Mouse (Mus musculus) myocyte (in vitro differentiated cells): ENCODE results near the gene Polr1a. TPM values are rescaled to one million over a fixed set of nuclear protein-coding genes. Genes with fewer than 3 reads are reported as not detected.

ENCODE experiments used
- H3K27me3 ChIP-seq: one replicate; pipeline ENCODE4 v1.6.1; 2011; ENCODE audit not compliant: control insufficient read depth, insufficient read depth, insufficient read length
- H3K36me3 ChIP-seq: one replicate; pipeline ENCODE4 v1.6.1; 2011; ENCODE audit not compliant: control insufficient read depth, insufficient read depth
- H3K4me2 ChIP-seq: one replicate; pipeline ENCODE4 v1.6.1; 2011; ENCODE audit warnings: low read depth, control low read depth
- H3K4me3 ChIP-seq: one replicate; pipeline ENCODE4 v1.5.1; 2011; ENCODE audit warnings: mild to moderate bottlenecking, control low read depth, moderate library complexity
- H3K79me2 ChIP-seq: one replicate; pipeline ENCODE4 v1.6.1; 2011; ENCODE audit not compliant: control insufficient read depth, insufficient read depth
- H3ac ChIP-seq: one replicate; pipeline ENCODE4 v1.6.1; 2011; ENCODE audit not compliant: control insufficient read depth, insufficient read length
- CEBPB ChIP-seq: IDR thresholded peaks from 2 replicates; pipeline ENCODE4 v1.6.1; 2011; ENCODE audit warnings: mild to moderate bottlenecking, moderate library complexity; ENCODE audit not compliant: poor library complexity, insufficient read depth, severe bottlenecking
- E2F4 ChIP-seq: IDR thresholded peaks from one replicate; pipeline ENCODE4 v1.6.1; 2011; ENCODE audit warnings: mild to moderate bottlenecking, control low read depth, moderate library complexity; ENCODE audit not compliant: insufficient read depth
- MAX ChIP-seq: IDR thresholded peaks from one replicate; pipeline ENCODE4 v1.6.1; 2011; ENCODE audit warnings: low read depth, mild to moderate bottlenecking, control low read depth
- MYOD1 ChIP-seq, 3 experiments: IDR thresholded peaks; one replicate each; pipeline ENCODE4 v1.6.1; 2011; ENCODE audit warnings: control low read depth in 2 of 3, low read depth in 2 of 3, mild to moderate bottlenecking in 2 of 3, moderate library complexity in 1 of 3; ENCODE audit not compliant: insufficient read length in 2 of 3, control insufficient read depth in 1 of 3
- MYOG ChIP-seq, 3 experiments: IDR thresholded peaks; one replicate each; pipeline ENCODE4 v1.6.1; 2011; ENCODE audit warnings: control low read depth in 2 of 3, low read depth in 2 of 3, mild to moderate bottlenecking in 2 of 3; ENCODE audit not compliant: insufficient read length in 2 of 3, control insufficient read depth in 1 of 3, insufficient read depth in 1 of 3
- POLR2A ChIP-seq: IDR thresholded peaks from one replicate; pipeline ENCODE4 v1.6.1; 2011; ENCODE audit warnings: low read depth, mild to moderate bottlenecking, control low read depth, moderate library complexity; ENCODE audit not compliant: insufficient read length
- POLR2AphosphoS2 ChIP-seq: IDR thresholded peaks from one replicate; pipeline ENCODE4 v1.6.1; 2011; ENCODE audit warnings: low read depth, control low read depth; ENCODE audit not compliant: insufficient read length
- REST ChIP-seq: IDR thresholded peaks from one replicate; pipeline ENCODE4 v1.6.1; 2011; ENCODE audit warnings: mild to moderate bottlenecking, control low read depth, moderate library complexity; ENCODE audit not compliant: insufficient read depth, insufficient read length
- SRF ChIP-seq: IDR thresholded peaks from one replicate; pipeline ENCODE4 v1.6.1; 2011; ENCODE audit warnings: low read depth; ENCODE audit not compliant: control insufficient read depth, insufficient read length
- TCF12 ChIP-seq: IDR thresholded peaks from one replicate; pipeline ENCODE4 v1.6.1; 2011; ENCODE audit warnings: mild to moderate bottlenecking, control low read depth; ENCODE audit not compliant: poor library complexity, insufficient read depth, severe bottlenecking
- TCF3 ChIP-seq: IDR thresholded peaks from one replicate; pipeline ENCODE4 v1.6.1; 2011; ENCODE audit warnings: low read depth, control low read depth; ENCODE audit not compliant: insufficient read length
- USF1 ChIP-seq: IDR thresholded peaks from one replicate; pipeline ENCODE4 v1.6.1; 2011; ENCODE audit warnings: low read depth, mild to moderate bottlenecking, control low read depth, moderate library complexity
- polyA plus RNA-seq: library from polyadenylated mRNA; unstranded; fragments of >200 nt; fragmentation: generic; extraction: Trizol; gene quantifications from one replicate; pipeline ENCODE4 v1.2.1, GENCODE M21; 2012; ENCODE audit warnings: missing spikeins

The Polr1a gene
- polyA plus RNA-seq, 1 experiment: 32.8 TPM

DNA sequence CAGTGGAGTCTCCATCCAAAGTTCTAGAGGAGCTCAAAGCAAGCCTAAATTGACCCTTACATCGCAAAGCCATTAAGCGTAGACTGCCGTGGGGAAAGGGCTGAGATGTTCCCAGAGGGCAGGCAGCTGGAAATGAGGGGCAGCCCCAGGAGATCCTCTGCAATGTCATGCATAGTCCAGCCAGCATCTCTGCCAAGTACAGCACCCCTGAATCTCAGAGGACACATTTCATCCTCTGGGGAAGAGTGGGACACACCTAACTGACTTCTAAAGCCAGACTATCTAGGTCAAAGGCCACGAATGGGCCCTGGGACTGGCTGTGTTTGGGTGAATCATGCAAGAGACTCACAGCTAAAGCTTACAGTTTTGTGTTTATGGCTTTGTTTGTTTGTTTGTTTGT, 85.2 kb downstream of the Polr1a start:
- TF ChIP-seq POLR2AphosphoS2 (no peak), CEBPB (no peak), SRF (no peak), MAX (no peak), MYOG (IDR thresholded peaks at IDR 0.05; ENCODE audit: control insufficient read depth in 1 of 3, insufficient read depth in 1 of 3, insufficient read length in 2 of 3, low read depth in 2 of 3) (no peak), MYOD1 (IDR thresholded peaks at IDR 0.05; ENCODE audit: control insufficient read depth in 1 of 3, insufficient read length in 2 of 3, low read depth in 2 of 3) (no peak)
- Histone ChIP-seq H3K36me3 (no peaks in the 10 kb centered on the region), H3K4me3 (no peak overlapping the region), H3K79me2 (no peaks in the 10 kb centered on the region), H3ac (no peak overlapping the region), H3K27me3 (no peaks in the 10 kb centered on the region), H3K4me2 (no peak overlapping the region)

DNA sequence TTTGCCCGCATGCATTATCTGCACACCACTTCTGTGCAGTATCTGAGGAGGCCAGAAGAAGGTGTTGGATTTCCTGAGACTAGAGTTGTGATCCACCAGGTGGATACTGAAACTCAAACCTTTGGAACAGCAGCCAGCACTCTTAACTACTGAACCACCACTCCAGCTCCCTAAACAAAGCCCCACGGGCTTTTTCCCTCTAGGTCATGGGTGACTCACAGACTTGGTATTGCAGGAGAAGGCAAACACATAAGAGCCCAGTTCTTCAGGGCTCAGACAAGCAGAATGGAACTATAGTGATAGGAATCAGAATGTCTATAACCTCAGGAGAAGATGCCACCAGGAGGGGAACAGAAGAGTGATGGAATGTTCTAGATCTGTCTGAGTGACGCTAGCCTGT, 86.2 kb downstream of the Polr1a start:
- TF ChIP-seq MAX (no peak), MYOD1 (IDR thresholded peaks at IDR 0.05; ENCODE audit: control insufficient read depth in 1 of 3, insufficient read length in 2 of 3, low read depth in 2 of 3) (no peak), TCF3 (no peak), USF1 (no peak), REST (no peak), CEBPB (no peak), POLR2AphosphoS2 (no peak)

DNA sequence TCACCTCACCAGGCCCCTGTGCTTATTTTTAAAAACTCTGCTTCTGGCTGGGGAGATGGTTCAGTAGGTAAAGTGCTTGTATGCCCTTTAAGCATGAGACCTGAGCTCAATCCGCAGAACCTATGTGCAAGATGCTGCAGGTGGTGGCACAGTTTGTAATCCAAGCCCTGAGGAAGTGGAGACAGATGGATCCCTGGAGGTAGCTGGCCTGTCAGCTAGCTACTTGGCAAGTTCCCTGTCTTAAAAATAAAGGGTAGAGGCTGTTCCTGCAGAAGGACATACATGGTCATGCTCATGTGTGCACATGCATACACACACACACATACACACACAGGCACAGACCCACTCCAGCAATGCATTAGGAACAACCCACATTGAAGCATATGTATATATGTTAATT, 88.4 kb downstream of the Polr1a start:
- H3K79me2 ChIP-seq: no peaks in the 10 kb centered on the region
- H3K4me3 ChIP-seq: no peak overlapping the region
- TF ChIP-seq E2F4 (no peak), POLR2A (no peak), MAX (no peak), SRF (no peak), MYOG (IDR thresholded peaks at IDR 0.05; ENCODE audit: control insufficient read depth in 1 of 3, insufficient read depth in 1 of 3, insufficient read length in 2 of 3, low read depth in 2 of 3) (no peak)
- no peak overlapping the region for H3ac ChIP-seq
- no peak overlapping the region for H3K4me2 ChIP-seq
- H3K36me3 ChIP-seq: no peaks in the 10 kb centered on the region
- H3K27me3 ChIP-seq: no peaks in the 10 kb centered on the region

More for the DNA sequence above, 86.2 kb downstream of the Polr1a start:
- no peaks in the 10 kb centered on the region for H3K36me3 ChIP-seq
- H3ac ChIP-seq: no peak overlapping the region
- H3K4me3 ChIP-seq: no peak overlapping the region
- H3K4me2 ChIP-seq: no peak overlapping the region
- H3K27me3 ChIP-seq: no peaks in the 10 kb centered on the region
- H3K79me2 ChIP-seq: no peaks in the 10 kb centered on the region

DNA sequence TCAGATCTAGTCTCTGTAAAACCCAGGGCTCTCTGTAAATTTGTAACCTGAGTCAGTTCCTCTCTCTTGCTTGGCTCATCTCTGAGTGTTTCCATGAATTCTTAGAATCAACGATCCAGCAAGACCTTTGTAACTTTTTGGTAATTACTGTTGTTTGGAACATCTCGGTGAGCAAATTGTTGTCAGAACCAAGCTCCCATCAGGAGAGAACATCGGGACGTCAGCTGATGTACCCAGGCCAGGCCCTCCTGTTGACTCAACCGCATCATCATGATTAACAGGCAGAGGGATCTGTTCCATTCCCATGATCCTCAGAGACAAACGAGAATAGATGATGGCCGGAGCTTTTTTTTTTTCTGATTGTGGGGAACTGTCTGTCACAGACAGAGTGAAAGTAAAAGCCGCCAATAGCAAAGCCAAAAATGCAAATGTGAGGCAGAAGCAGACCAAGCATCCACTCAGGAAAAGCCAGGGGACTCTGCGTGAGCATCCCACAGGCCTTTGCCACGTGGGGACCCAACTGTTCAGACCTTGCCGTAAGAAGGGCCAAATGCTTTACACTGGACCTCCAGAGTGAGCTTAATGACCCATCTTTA, 91.2 kb downstream of the Polr1a start:
- Histone ChIP-seq H3ac (no peak overlapping the region), H3K27me3 (no peaks in the 10 kb centered on the region), H3K4me3 (no peak overlapping the region), H3K79me2 (no peaks in the 10 kb centered on the region), H3K36me3 (no peaks in the 10 kb centered on the region), H3K4me2 (no peak overlapping the region)
- TF ChIP-seq SRF: no peak
- no peak for TF ChIP-seq TCF3
- TF ChIP-seq TCF12: no peak

- no peaks in the 10 kb centered on the region for H3K79me2 ChIP-seq
- H3K4me3 ChIP-seq: no peak overlapping the region
- no peak overlapping the region for H3K4me2 ChIP-seq
- H3K36me3 ChIP-seq: no peaks in the 10 kb centered on the region
- no peak overlapping the region for H3ac ChIP-seq
- H3K27me3 ChIP-seq: no peaks in the 10 kb centered on the region
- no peak for TF ChIP-seq MYOD1 (IDR thresholded peaks at IDR 0.05; ENCODE audit: control insufficient read depth in 1 of 3, insufficient read length in 2 of 3, low read depth in 2 of 3)
- no peak for TF ChIP-seq CEBPB
- TF ChIP-seq TCF3: no peak
- TF ChIP-seq USF1: no peak
- TF ChIP-seq POLR2A: no peak
- no peak for TF ChIP-seq TCF12
- TF ChIP-seq POLR2AphosphoS2: no peak
These were observed 92.4 kb downstream of the Polr1a start for GRCm38 (mm10) chr6:72001220-72001777.
